Mouse (Mus musculus): ENCODE measurements around the gene Clmn. TPM values are rescaled to one million over a fixed set of nuclear protein-coding genes. Genes with fewer than 3 reads are reported as not detected.

Gene Clmn
- polyA plus RNA-seq, 1 experiment: 21.3 TPM

DNA sequence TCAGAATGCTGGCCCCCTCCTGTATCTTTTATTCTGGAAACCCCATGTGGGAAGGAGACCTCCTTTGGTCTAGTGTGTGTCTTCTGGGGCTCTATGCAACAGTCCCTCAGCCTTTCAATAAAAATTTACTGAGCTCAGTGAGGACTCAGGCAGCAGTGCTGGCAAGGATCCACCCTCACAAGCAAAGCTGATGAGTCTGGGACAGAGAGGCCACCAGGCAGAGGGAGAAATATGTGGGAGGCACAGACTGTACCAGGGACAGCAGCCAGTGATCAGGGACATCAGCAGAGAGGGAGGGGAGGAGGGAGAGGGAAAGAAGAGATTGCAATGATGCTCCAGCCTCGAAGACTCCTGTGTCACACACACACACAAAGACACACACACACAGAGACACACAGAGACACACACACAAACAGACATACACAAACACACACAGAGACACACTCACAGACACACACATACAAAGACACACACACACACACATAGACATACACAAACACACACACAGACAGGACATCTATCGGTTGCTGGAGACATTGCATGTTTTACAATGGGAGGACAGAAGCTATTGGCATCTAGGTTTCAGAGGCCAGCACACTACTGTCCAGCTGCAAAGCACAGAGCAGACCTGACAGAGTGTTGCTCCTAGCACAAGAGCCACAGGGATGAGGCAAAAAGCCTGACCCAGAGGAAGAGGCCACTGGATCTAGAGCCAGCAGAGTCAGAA, 27.6 kb downstream of the Clmn start:
- TF ChIP-seq POLR2A (IDR thresholded peaks at IDR 0.05; ENCODE audit: low read depth, low read length): no peak
- no peak for TF ChIP-seq CTCF (conservative IDR thresholded peaks at IDR 0.05; ENCODE audit: insufficient read depth, insufficient read length, low read depth, low read length)
- WGBS: 50% methylated on average over 2 of the region's 2 CpGs
- no peaks in the 10 kb centered on the region for H3K36me3 ChIP-seq (ENCODE audit: control insufficient read depth, insufficient read depth, low read length)
- DNase-seq: peak; percentile 72
- H3K4me1 ChIP-seq (ENCODE audit: control insufficient read depth, insufficient read depth, low read length): peaks cover 52% of the 10 kb centered on the region
- no peaks in the 10 kb centered on the region for H3K27me3 ChIP-seq (replicated peaks; ENCODE audit: control insufficient read depth, insufficient read depth, low read length)
- no peak overlapping the region for H3K27ac ChIP-seq (ENCODE audit: insufficient read depth, low read depth, low read length)
- H3K4me3 ChIP-seq (ENCODE audit: insufficient read depth, low read depth, low read length): no peak overlapping the region

DNA sequence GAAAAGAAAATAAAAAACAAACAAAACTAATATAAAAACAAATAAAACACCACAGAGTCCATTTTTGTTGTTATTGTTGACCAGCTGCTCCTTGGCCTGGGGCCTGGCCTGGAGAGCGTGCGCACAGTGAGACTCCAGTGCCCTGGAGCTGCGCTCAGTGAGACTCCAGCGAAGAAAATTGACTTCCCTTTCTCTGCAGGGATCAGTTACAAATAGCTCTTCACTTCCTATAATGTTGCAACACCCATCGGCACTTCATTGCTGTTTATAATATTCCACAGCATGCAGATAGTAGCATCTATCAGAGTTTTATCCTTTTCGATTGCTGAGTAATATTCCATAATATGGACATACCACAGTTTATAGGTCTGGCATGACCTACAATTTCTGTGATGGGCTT, 28.6 kb downstream of the Clmn start:
- H3K4me1 ChIP-seq (ENCODE audit: control insufficient read depth, insufficient read depth, low read length): peaks cover 52% of the 10 kb centered on the region
- TF ChIP-seq CTCF (conservative IDR thresholded peaks at IDR 0.05; ENCODE audit: insufficient read depth, insufficient read length, low read depth, low read length) (no peak), POLR2A (IDR thresholded peaks at IDR 0.05; ENCODE audit: low read depth, low read length) (no peak)
- no peaks in the 10 kb centered on the region for H3K27me3 ChIP-seq (replicated peaks; ENCODE audit: control insufficient read depth, insufficient read depth, low read length)
- H3K27ac ChIP-seq (ENCODE audit: insufficient read depth, low read depth, low read length): no peak overlapping the region
- no peaks in the 10 kb centered on the region for H3K36me3 ChIP-seq (ENCODE audit: control insufficient read depth, insufficient read depth, low read length)
- no peak for DNase-seq
- no peak overlapping the region for H3K4me3 ChIP-seq (ENCODE audit: insufficient read depth, low read depth, low read length)
- WGBS: 88% methylated on average over 6 of the region's 6 CpGs

- Histone ChIP-seq H3K27me3 (replicated peaks; ENCODE audit: control insufficient read depth, insufficient read depth, low read length) (no peaks in the 10 kb centered on the region), H3K4me3 (ENCODE audit: insufficient read depth, low read depth, low read length) (no peak overlapping the region), H3K36me3 (ENCODE audit: control insufficient read depth, insufficient read depth, low read length) (no peaks in the 10 kb centered on the region), H3K27ac (ENCODE audit: insufficient read depth, low read depth, low read length) (no peak overlapping the region), H3K4me1 (ENCODE audit: control insufficient read depth, insufficient read depth, low read length) (peaks cover 53% of the 10 kb centered on the region)
- TF ChIP-seq CTCF (conservative IDR thresholded peaks at IDR 0.05; ENCODE audit: insufficient read depth, insufficient read length, low read depth, low read length) (no peak), POLR2A (IDR thresholded peaks at IDR 0.05; ENCODE audit: low read depth, low read length) (no peak)
- no peak for DNase-seq
- 75% methylated on average over 19 of the region's 19 CpGs for WGBS
Measured at GRCm38 (mm10) chr12:104835369-104836094, 29.3 kb downstream of the Clmn start.

DNA sequence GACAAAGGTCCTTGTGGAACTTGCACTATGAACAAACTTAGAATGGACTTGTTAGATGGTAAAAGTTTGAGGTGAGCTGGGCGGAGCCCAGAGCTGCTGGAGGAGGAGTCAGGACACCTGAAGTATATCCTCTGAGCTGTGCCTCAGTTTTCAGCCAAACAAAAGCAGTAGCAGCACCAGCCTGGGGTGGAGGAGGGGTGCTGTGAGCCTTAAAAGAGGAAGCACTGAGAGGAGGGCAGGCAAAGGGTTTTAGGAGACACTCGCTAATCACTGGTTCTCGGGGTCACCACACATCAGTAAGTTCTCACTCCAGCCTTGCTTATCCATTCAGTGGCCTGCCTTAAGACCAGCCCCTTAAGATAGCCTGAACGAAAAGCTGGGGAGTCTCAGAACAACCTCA, 30.1 kb downstream of the Clmn start:
- WGBS: 58% methylated on average over 4 of the region's 4 CpGs
- no peaks in the 10 kb centered on the region for H3K36me3 ChIP-seq (ENCODE audit: control insufficient read depth, insufficient read depth, low read length)
- no peaks in the 10 kb centered on the region for H3K27me3 ChIP-seq (replicated peaks; ENCODE audit: control insufficient read depth, insufficient read depth, low read length)
- peaks cover 52% of the 10 kb centered on the region for H3K4me1 ChIP-seq (ENCODE audit: control insufficient read depth, insufficient read depth, low read length)
- TF ChIP-seq CTCF (conservative IDR thresholded peaks at IDR 0.05; ENCODE audit: insufficient read depth, insufficient read length, low read depth, low read length): no peak
- TF ChIP-seq POLR2A (IDR thresholded peaks at IDR 0.05; ENCODE audit: low read depth, low read length): no peak
- no peak overlapping the region for H3K4me3 ChIP-seq (ENCODE audit: insufficient read depth, low read depth, low read length)
- DNase-seq: no peak
- no peak overlapping the region for H3K27ac ChIP-seq (ENCODE audit: insufficient read depth, low read depth, low read length)

DNA sequence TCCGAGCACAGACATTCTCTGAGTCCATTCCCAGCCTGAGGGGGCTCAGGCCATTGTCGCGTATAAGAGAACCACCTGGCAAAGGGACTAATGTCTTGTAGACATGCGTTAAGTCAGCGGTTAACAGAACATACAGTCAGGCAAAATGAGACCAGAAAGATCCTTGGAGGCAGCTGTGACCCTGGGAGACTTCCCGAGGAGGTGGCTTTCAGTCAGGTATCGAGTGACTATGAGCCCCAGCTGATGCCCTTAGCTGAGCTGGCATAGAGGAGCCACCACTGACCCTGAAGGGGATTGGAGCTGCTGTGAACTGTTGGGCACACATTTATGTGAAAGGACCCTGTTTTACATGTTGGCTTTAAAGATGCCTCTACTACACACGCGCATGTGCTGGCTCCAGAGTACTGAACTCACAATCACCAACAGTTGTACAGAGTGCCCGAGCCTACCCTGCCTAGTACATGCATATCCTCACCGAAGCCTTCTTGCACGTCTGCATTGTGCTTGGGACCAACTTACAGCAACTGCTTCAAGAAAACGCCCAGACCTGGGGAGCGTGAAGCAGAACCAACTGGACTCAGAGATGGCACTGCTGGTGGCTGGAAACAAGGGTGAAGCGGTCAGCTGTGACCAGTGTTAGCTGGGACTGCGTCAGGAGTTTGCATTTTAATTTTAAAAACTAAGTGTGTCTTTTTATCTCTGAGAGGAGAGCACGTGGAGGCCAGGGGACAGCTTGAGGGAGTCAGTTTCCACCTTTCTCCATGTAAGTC, 34.0 kb downstream of the Clmn start:
- no peaks in the 10 kb centered on the region for H3K27me3 ChIP-seq (replicated peaks; ENCODE audit: control insufficient read depth, insufficient read depth, low read length)
- 54% methylated on average over 17 of the region's 17 CpGs for WGBS
- H3K27ac ChIP-seq (ENCODE audit: insufficient read depth, low read depth, low read length): peak overlapping the region; percentile 53
- DNase-seq: peak; percentile 87
- TF ChIP-seq POLR2A (IDR thresholded peaks at IDR 0.05; ENCODE audit: low read depth, low read length) (no peak), CTCF (conservative IDR thresholded peaks at IDR 0.05; ENCODE audit: insufficient read depth, insufficient read length, low read depth, low read length) (no peak)
- no peak overlapping the region for H3K4me3 ChIP-seq (ENCODE audit: insufficient read depth, low read depth, low read length)
- peaks cover 52% of the 10 kb centered on the region for H3K4me1 ChIP-seq (ENCODE audit: control insufficient read depth, insufficient read depth, low read length)
- no peaks in the 10 kb centered on the region for H3K36me3 ChIP-seq (ENCODE audit: control insufficient read depth, insufficient read depth, low read length)

DNA sequence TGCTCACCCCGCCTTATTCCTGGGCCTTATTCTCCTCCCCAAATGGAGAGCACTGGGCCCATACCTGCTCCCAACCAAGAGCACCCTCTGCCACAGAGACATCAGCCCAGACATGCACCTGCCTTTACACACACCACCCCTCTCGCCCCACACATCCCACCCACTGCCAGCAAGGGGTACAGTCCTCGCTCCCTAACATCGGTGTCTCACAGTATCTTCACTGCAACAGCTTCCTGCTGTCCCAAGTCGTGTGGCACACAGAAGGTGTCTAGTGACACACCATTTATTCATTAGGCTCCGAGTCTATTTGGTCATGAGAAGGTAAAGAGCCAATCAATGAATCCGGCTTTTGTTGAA, 34.6 kb downstream of the Clmn start:
- Histone ChIP-seq H3K4me1 (ENCODE audit: control insufficient read depth, insufficient read depth, low read length) (peaks cover 52% of the 10 kb centered on the region), H3K27ac (ENCODE audit: insufficient read depth, low read depth, low read length) (peak overlapping the region; percentile 53), H3K4me3 (ENCODE audit: insufficient read depth, low read depth, low read length) (no peak overlapping the region), H3K27me3 (replicated peaks; ENCODE audit: control insufficient read depth, insufficient read depth, low read length) (no peaks in the 10 kb centered on the region), H3K36me3 (ENCODE audit: control insufficient read depth, insufficient read depth, low read length) (no peaks in the 10 kb centered on the region)
- 60% methylated on average over 7 of the region's 7 CpGs for WGBS
- no peak for DNase-seq
- TF ChIP-seq CTCF (conservative IDR thresholded peaks at IDR 0.05; ENCODE audit: insufficient read depth, insufficient read length, low read depth, low read length) (no peak), POLR2A (IDR thresholded peaks at IDR 0.05; ENCODE audit: low read depth, low read length) (no peak)

All from kidney, adult 2 months (tissue).